Mouse (Mus musculus): ENCODE results near the gene Itga9. TPM values are rescaled to one million over a fixed set of nuclear protein-coding genes. Genes with fewer than 3 reads are reported as not detected.

Itga9 gene
- polyA plus RNA-seq, 1 experiment from 2014 or later = 8.3 TPM

GRCm38 (mm10) chr9:118895101-118895500, 288.6 kb downstream of the Itga9 start:
- 48% methylated on average over 2 of the region's 2 CpGs for WGBS (ENCODE audit: insufficient replicate concordance)
- H3K4me1 ChIP-seq (ENCODE audit: control insufficient read depth, insufficient read depth, low read length) = 0 out of 2 replicates have a peak, but pooled peaks cover 3% of the 10 kb centered on the region
- no peak overlapping the region for H3K4me2 ChIP-seq
- no peaks in the 10 kb centered on the region for H3K36me3 ChIP-seq (ENCODE audit: control insufficient read depth, insufficient read depth, low read length)
- no peaks in the 10 kb centered on the region for H3K27me3 ChIP-seq (ENCODE audit: control insufficient read depth, insufficient read depth, low read length)
- no peak overlapping the region for H3K4me3 ChIP-seq (ENCODE audit: low read depth, low read length)
- no peak overlapping the region for H3K27ac ChIP-seq (ENCODE audit: low read depth, low read length)
- ATAC-seq (replicated peaks; ENCODE audit: insufficient number of reproducible peaks, low FRiP score, low TSS enrichment) = no peak
- no peaks in the 10 kb centered on the region for H3K9me3 ChIP-seq (replicated peaks; ENCODE audit: control insufficient read depth, low read length)
- H3K9ac ChIP-seq (ENCODE audit: low read depth, low read length) = no peak overlapping the region

GRCm38 (mm10) chr9:118900677-118901076, 294.2 kb downstream of the Itga9 start:
- Histone ChIP-seq H3K4me2 (no peak overlapping the region), H3K9ac (ENCODE audit: low read depth, low read length) (no peak overlapping the region), H3K4me1 (ENCODE audit: control insufficient read depth, insufficient read depth, low read length) (0 out of 2 replicates have a peak, but pooled peaks cover 3% of the 10 kb centered on the region), H3K36me3 (ENCODE audit: control insufficient read depth, insufficient read depth, low read length) (no peaks in the 10 kb centered on the region), H3K9me3 (replicated peaks; ENCODE audit: control insufficient read depth, low read length) (no peaks in the 10 kb centered on the region), H3K27me3 (ENCODE audit: control insufficient read depth, insufficient read depth, low read length) (no peaks in the 10 kb centered on the region), H3K4me3 (ENCODE audit: low read depth, low read length) (no peak overlapping the region), H3K27ac (ENCODE audit: low read depth, low read length) (no peak overlapping the region)
- no peak for ATAC-seq (replicated peaks; ENCODE audit: insufficient number of reproducible peaks, low FRiP score, low TSS enrichment)
- WGBS (ENCODE audit: insufficient replicate concordance) = 91% methylated on average over 2 of the region's 2 CpGs

GRCm38 (mm10) chr9:118901917-118902316, 295.4 kb downstream of the Itga9 start:
- WGBS (ENCODE audit: insufficient replicate concordance) = 73% methylated on average over 6 of the region's 6 CpGs
- Histone ChIP-seq H3K4me3 (ENCODE audit: low read depth, low read length) (no peak overlapping the region), H3K9ac (ENCODE audit: low read depth, low read length) (no peak overlapping the region), H3K36me3 (ENCODE audit: control insufficient read depth, insufficient read depth, low read length) (no peaks in the 10 kb centered on the region), H3K4me2 (no peak overlapping the region), H3K4me1 (ENCODE audit: control insufficient read depth, insufficient read depth, low read length) (0 out of 2 replicates have a peak, but pooled peaks cover 3% of the 10 kb centered on the region), H3K27ac (ENCODE audit: low read depth, low read length) (no peak overlapping the region), H3K9me3 (replicated peaks; ENCODE audit: control insufficient read depth, low read length) (no peaks in the 10 kb centered on the region), H3K27me3 (ENCODE audit: control insufficient read depth, insufficient read depth, low read length) (no peaks in the 10 kb centered on the region)
- ATAC-seq (replicated peaks; ENCODE audit: insufficient number of reproducible peaks, low FRiP score, low TSS enrichment) = no peak

- no peaks in the 10 kb centered on the region for H3K36me3 ChIP-seq (ENCODE audit: control insufficient read depth, insufficient read depth, low read length)
Measured at GRCm38 (mm10) chr9:118907934-118908620, 301.6 kb downstream of the Itga9 start.

GRCm38 (mm10) chr9:118913048-118913447, 306.6 kb downstream of the Itga9 start:
- H3K4me1 ChIP-seq (ENCODE audit: control insufficient read depth, insufficient read depth, low read length) = peaks cover 2% of the 10 kb centered on the region; the same call in 1 of the 2 replicates
- 0 out of 2 replicates have a peak, but pooled peaks cover 2% of the 10 kb centered on the region for H3K27me3 ChIP-seq (ENCODE audit: control insufficient read depth, insufficient read depth, low read length)
- H3K9me3 ChIP-seq (replicated peaks; ENCODE audit: control insufficient read depth, low read length) = no peaks in the 10 kb centered on the region
- no peak overlapping the region for H3K4me2 ChIP-seq
- H3K9ac ChIP-seq (ENCODE audit: low read depth, low read length) = no peak overlapping the region
- ATAC-seq (replicated peaks; ENCODE audit: insufficient number of reproducible peaks, low FRiP score, low TSS enrichment) = no peak
- H3K4me3 ChIP-seq (ENCODE audit: low read depth, low read length) = no peak overlapping the region
- WGBS (ENCODE audit: insufficient replicate concordance) = 86% methylated on average over 9 of the region's 9 CpGs
- no peaks in the 10 kb centered on the region for H3K36me3 ChIP-seq (ENCODE audit: control insufficient read depth, insufficient read depth, low read length)
- H3K27ac ChIP-seq (ENCODE audit: low read depth, low read length) = no peak overlapping the region

More at GRCm38 (mm10) chr9:118907934-118908620, 301.6 kb downstream of the Itga9 start:
- Histone ChIP-seq H3K4me2 (no peak overlapping the region), H3K9me3 (replicated peaks; ENCODE audit: control insufficient read depth, low read length) (no peaks in the 10 kb centered on the region), H3K4me1 (ENCODE audit: control insufficient read depth, insufficient read depth, low read length) (peaks cover 5% of the 10 kb centered on the region; the same call in 1 of the 2 replicates), H3K27ac (ENCODE audit: low read depth, low read length) (no peak overlapping the region), H3K9ac (ENCODE audit: low read depth, low read length) (no peak overlapping the region), H3K4me3 (ENCODE audit: low read depth, low read length) (no peak overlapping the region), H3K27me3 (ENCODE audit: control insufficient read depth, insufficient read depth, low read length) (no peaks in the 10 kb centered on the region)
- WGBS (ENCODE audit: insufficient replicate concordance) = 46% methylated on average over 18 of the region's 18 CpGs
- no peak for ATAC-seq (replicated peaks; ENCODE audit: insufficient number of reproducible peaks, low FRiP score, low TSS enrichment)

GRCm38 (mm10) chr9:118913613-118914012, 307.1 kb downstream of the Itga9 start:
- H3K9ac ChIP-seq (ENCODE audit: low read depth, low read length) = no peak overlapping the region
- H3K4me2 ChIP-seq = no peak overlapping the region
- no peak for ATAC-seq (replicated peaks; ENCODE audit: insufficient number of reproducible peaks, low FRiP score, low TSS enrichment)
- H3K4me3 ChIP-seq (ENCODE audit: low read depth, low read length) = no peak overlapping the region
- no peaks in the 10 kb centered on the region for H3K36me3 ChIP-seq (ENCODE audit: control insufficient read depth, insufficient read depth, low read length)
- WGBS (ENCODE audit: insufficient replicate concordance) = 76% methylated on average over 3 of the region's 3 CpGs
- no peaks in the 10 kb centered on the region for H3K4me1 ChIP-seq (ENCODE audit: control insufficient read depth, insufficient read depth, low read length)
- H3K27ac ChIP-seq (ENCODE audit: low read depth, low read length) = no peak overlapping the region
- 0 out of 2 replicates have a peak, but pooled peaks cover 2% of the 10 kb centered on the region for H3K27me3 ChIP-seq (ENCODE audit: control insufficient read depth, insufficient read depth, low read length)
- no peaks in the 10 kb centered on the region for H3K9me3 ChIP-seq (replicated peaks; ENCODE audit: control insufficient read depth, low read length)

- Histone ChIP-seq H3K9ac (ENCODE audit: low read depth, low read length) (no peak overlapping the region), H3K9me3 (replicated peaks; ENCODE audit: control insufficient read depth, low read length) (no peaks in the 10 kb centered on the region), H3K27ac (ENCODE audit: low read depth, low read length) (no peak overlapping the region), H3K36me3 (ENCODE audit: control insufficient read depth, insufficient read depth, low read length) (no peaks in the 10 kb centered on the region), H3K27me3 (ENCODE audit: control insufficient read depth, insufficient read depth, low read length) (peaks cover 3% of the 10 kb centered on the region; the same call in 1 of the 2 replicates), H3K4me3 (ENCODE audit: low read depth, low read length) (no peak overlapping the region), H3K4me1 (ENCODE audit: control insufficient read depth, insufficient read depth, low read length) (no peaks in the 10 kb centered on the region), H3K4me2 (no peak overlapping the region)
- 46% methylated on average over 8 of the region's 8 CpGs for WGBS (ENCODE audit: insufficient replicate concordance)
- ATAC-seq (replicated peaks; ENCODE audit: insufficient number of reproducible peaks, low FRiP score, low TSS enrichment) = no peak
Measured at GRCm38 (mm10) chr9:118914589-118914988, 308.1 kb downstream of the Itga9 start.

- Histone ChIP-seq H3K27ac (ENCODE audit: low read depth, low read length) (no peak overlapping the region), H3K27me3 (ENCODE audit: control insufficient read depth, insufficient read depth, low read length) (peaks cover 7% of the 10 kb centered on the region), H3K4me2 (no peak overlapping the region), H3K9me3 (replicated peaks; ENCODE audit: control insufficient read depth, low read length) (no peaks in the 10 kb centered on the region), H3K4me3 (ENCODE audit: low read depth, low read length) (no peak overlapping the region), H3K4me1 (ENCODE audit: control insufficient read depth, insufficient read depth, low read length) (no peaks in the 10 kb centered on the region), H3K36me3 (ENCODE audit: control insufficient read depth, insufficient read depth, low read length) (no peaks in the 10 kb centered on the region), H3K9ac (ENCODE audit: low read depth, low read length) (no peak overlapping the region)
- ATAC-seq (replicated peaks; ENCODE audit: insufficient number of reproducible peaks, low FRiP score, low TSS enrichment) = no peak
- WGBS (ENCODE audit: insufficient replicate concordance) = 48% methylated on average over 5 of the region's 5 CpGs
Measured at GRCm38 (mm10) chr9:118915290-118915689, 308.8 kb downstream of the Itga9 start.
